Mouse (Mus musculus) thymus, adult 2 months (tissue): Measurements from ENCODE around the gene Mrpl51. TPM values are rescaled to one million over a fixed set of nuclear protein-coding genes. Genes with fewer than 3 reads are reported as not detected.
"Not testable (repeated sequence)": the region's sequence is repeated elsewhere in the genome, so short reads cannot be mapped to it uniquely, and the experiment has no call there.

ENCODE experiments used
- DNase-seq: peaks from one replicate; pipeline ENCODE4 v3.0.0; 2021
- H3K27ac ChIP-seq: fragments of 200-500 bp; 2 replicates; pipeline ENCODE4 v1.5.1; 2012; ENCODE audit warnings: low read length, control low read depth; ENCODE audit not compliant: control insufficient read depth, insufficient read depth
- H3K27me3 ChIP-seq: fragments of 200-500 bp; 2 replicates; pipeline ENCODE4 v1.6.1; 2012; ENCODE audit warnings: mild to moderate bottlenecking, low read length, moderate library complexity, mixed read lengths; ENCODE audit not compliant: control insufficient read depth, insufficient read depth
- H3K36me3 ChIP-seq: fragments of 200-500 bp; 2 replicates; pipeline ENCODE4 v1.6.1; 2012; ENCODE audit warnings: mild to moderate bottlenecking, low read length, moderate library complexity; ENCODE audit not compliant: control insufficient read depth, insufficient read depth
- H3K4me1 ChIP-seq: fragments of 200-500 bp; replicated peaks from 2 replicates; pipeline ENCODE4 v1.6.1; 2012; ENCODE audit warnings: low read length; ENCODE audit not compliant: control insufficient read depth, insufficient read depth
- H3K4me3 ChIP-seq: fragments of 200-500 bp; 2 replicates; pipeline ENCODE4 v1.5.1; 2012; ENCODE audit warnings: mild to moderate bottlenecking, low read length, control low read depth, moderate library complexity; ENCODE audit not compliant: control insufficient read depth, insufficient read depth
- CTCF ChIP-seq: fragments of 200-500 bp; IDR thresholded peaks from 2 replicates; pipeline ENCODE4 v1.5.1; 2012; ENCODE audit warnings: mild to moderate bottlenecking, control low read depth, low read length, moderate library complexity, borderline replicate concordance; ENCODE audit not compliant: control insufficient read depth, poor library complexity, insufficient read depth; ENCODE audit errors: extremely low read depth
- POLR2A ChIP-seq: fragments of 200-500 bp; IDR thresholded peaks from 2 replicates; pipeline ENCODE4 v1.6.1; 2012; ENCODE audit warnings: mild to moderate bottlenecking, low read length, control low read depth, moderate library complexity; ENCODE audit not compliant: control insufficient read depth, poor library complexity, insufficient read depth; ENCODE audit errors: extremely low read depth
- WGBS: fragments of 180-500 bp; shearing (Covaris S2); methylation state at CpG from one replicate; pipeline ENCODE4 v1.1.7; 2018; 5-methylcytosine and 5-hydroxymethylcytosine counted together
- polyA plus RNA-seq: library from polyadenylated mRNA; depleted of rRNA; stranded (reverse); fragments of >200 nt; gene quantifications from 2 replicates; pipeline ENCODE4 v1.2.3, GENCODE M21; 2012

Gene Mrpl51
- polyA plus RNA-seq, 1 experiment: 70.7 TPM

DNA sequence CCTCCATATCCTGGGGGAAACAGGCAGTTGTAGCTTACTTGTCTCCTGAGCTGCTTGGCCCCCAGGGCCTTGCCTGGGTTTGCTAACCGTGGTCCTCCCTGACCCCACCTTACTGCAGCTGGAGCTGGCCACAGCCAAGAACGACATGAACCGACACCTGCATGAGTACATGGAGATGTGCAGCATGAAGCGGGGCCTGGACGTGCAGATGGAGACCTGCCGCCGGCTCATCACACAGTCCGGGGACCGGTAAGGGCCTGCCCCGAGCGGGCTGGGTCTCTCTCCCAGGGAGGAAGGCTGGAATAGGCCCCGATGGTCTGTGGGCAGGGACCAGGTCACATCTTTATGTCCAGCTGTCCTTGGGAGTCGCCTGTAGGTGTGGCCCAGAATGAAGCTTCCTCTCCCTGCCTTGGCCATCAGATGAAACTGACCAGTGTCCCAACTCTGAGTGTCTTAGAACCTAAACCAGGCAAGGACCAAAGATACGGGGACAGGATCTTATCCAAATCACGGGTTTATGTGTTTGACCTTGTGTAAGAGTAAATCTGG, 32.6 kb upstream of the Mrpl51 start:
- H3K27me3 ChIP-seq: no peaks in the 10 kb centered on the region
- no peak overlapping the region for H3K27ac ChIP-seq
- WGBS: 94% methylated on average over 15 of the region's 15 CpGs
- H3K4me3 ChIP-seq: no peak overlapping the region
- DNase-seq: no peak
- peaks cover 5% of the 10 kb centered on the region for H3K4me1 ChIP-seq
- TF ChIP-seq CTCF (no peak), POLR2A (no peak)
- H3K36me3 ChIP-seq: peaks cover 33% of the 10 kb centered on the region

DNA sequence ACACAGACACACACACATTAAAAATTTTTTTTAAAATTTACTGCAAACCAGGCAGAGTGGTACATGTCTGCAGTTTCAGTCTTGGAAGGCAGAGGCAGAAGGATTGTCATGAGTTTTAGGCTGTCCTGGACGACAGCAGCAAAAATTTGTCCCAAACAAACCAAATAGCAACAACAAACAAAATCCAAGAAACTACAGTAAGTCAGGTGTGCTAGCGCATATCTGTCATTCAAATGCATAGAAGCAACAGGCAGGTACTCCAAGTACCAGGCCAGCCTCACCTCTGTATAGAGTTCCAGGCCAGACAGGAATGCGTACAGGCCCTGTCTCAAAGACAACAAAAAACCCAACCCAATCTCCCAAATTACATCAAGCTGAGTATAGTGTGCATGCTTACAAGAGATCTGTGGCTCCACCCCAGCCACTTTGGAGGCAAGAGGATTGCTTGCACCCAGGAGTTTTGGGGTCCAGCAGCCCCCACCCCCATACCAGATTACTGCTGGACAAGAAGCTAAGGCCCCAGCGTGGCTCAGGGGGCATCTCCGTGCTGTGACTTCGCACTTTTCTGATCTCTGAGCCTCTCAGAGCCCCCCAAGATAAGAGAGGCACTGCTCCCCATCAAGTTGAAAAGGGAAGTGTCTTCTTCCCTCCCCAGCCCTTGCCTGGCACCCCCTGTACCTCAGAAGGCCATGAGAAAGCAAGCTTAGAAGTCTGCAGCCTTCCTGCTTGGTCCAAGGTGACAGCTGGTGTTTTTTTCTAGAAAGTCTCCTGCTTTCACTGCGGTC, 31.6 kb upstream of the Mrpl51 start:
- H3K36me3 ChIP-seq: peaks cover 33% of the 10 kb centered on the region
- H3K27ac ChIP-seq: no peak overlapping the region
- DNase-seq: no peak
- H3K4me3 ChIP-seq: no peak overlapping the region
- 89% methylated on average over 7 of the region's 7 CpGs for WGBS
- H3K4me1 ChIP-seq: peaks cover 10% of the 10 kb centered on the region
- no peaks in the 10 kb centered on the region for H3K27me3 ChIP-seq
- TF ChIP-seq POLR2A (no peak), CTCF (no peak)

DNA sequence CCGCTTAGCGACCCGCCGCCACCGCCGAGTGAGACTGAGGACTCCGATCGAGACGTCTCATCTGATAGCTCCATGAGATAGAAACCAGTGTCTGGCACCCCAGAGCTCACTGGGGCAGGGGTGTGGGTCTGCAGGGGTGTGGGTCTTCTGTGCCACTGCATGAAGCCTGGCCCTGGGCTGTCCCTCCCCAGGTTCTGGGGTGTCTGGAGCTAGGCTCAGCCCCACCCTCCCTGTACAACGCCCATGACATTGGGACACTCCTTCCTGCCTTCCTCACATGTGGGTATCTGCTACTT, 31.1 kb upstream of the Mrpl51 start:
- 77% methylated on average over 10 of the region's 10 CpGs for WGBS
- no peak for TF ChIP-seq POLR2A
- TF ChIP-seq CTCF: no peak
- DNase-seq: no peak

DNA sequence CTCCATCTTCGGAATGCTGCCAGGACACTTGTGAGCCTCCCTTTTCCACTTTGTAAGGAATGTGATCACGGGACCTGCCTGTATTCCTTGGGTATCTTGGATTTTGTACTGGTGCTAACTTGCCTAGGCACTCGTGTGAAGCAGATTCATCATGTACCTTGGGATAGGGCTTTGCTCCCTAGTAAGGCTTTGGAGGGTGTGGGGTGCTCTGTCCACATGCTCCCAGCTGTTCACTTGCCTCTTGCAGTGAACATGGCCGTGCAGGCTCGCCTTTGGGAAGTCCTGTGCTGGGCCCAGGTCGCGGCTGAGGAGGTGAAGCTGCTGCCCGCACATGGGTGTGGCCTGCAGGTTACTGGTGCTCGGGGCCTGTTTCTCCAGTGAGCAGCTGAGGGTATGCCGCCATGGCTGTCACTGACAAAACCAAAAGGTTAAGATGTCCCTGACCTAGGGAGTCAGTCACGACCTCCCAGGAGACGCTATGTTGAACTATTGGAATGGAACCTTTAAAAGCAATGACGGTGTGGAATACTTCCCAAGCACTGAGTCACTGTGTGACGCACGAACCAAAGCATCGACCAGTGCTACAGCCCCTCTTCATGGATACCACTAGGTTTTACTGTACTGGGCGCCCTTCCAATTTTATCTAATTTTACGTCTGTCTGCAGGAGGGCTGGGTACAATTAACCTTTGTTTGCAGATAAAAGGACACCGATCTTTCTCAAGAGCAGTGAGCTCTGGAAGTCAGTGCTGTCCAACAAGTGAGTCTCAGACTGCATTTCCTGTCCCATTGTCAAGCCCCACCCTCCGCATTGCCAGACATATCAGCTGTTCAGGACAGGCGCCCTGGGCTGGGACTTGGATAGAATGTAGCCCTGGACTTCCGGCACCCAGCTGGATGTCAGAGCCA, 30.5 kb upstream of the Mrpl51 start:
- TF ChIP-seq CTCF (no peak), POLR2A (no peak)
- H3K27me3 ChIP-seq: no peaks in the 10 kb centered on the region
- WGBS: 86% methylated on average over 22 of the region's 22 CpGs
- H3K4me1 ChIP-seq: peaks cover 15% of the 10 kb centered on the region
- DNase-seq: no peak
- H3K36me3 ChIP-seq: peaks cover 33% of the 10 kb centered on the region
- H3K27ac ChIP-seq: no peak overlapping the region
- H3K4me3 ChIP-seq: no peak overlapping the region

More for the DNA sequence above, 31.1 kb upstream of the Mrpl51 start:
- Histone ChIP-seq H3K4me1 (peaks cover 10% of the 10 kb centered on the region), H3K27me3 (no peaks in the 10 kb centered on the region), H3K36me3 (peaks cover 33% of the 10 kb centered on the region), H3K4me3 (no peak overlapping the region), H3K27ac (no peak overlapping the region)

DNA sequence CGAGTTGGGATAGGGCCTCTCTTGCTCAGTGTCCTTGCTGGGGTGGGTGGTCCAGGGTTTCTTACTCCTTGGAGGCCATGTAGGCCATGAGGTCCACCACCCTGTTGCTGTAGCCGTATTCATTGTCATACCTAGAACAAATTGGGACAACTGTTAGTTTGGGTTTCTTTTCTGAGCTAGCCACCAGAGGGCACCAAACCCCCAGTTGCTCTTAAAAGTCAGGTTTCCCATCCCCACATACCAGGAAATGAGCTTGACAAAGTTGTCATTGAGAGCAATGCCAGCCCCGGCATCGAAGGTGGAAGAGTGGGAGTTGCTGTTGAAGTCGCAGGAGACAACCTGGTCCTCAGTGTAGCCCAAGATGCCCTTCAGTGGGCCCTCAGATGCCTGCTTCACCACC, 29.6 kb upstream of the Mrpl51 start:
- H3K4me3 ChIP-seq: not testable (repeated sequence)

DNA sequence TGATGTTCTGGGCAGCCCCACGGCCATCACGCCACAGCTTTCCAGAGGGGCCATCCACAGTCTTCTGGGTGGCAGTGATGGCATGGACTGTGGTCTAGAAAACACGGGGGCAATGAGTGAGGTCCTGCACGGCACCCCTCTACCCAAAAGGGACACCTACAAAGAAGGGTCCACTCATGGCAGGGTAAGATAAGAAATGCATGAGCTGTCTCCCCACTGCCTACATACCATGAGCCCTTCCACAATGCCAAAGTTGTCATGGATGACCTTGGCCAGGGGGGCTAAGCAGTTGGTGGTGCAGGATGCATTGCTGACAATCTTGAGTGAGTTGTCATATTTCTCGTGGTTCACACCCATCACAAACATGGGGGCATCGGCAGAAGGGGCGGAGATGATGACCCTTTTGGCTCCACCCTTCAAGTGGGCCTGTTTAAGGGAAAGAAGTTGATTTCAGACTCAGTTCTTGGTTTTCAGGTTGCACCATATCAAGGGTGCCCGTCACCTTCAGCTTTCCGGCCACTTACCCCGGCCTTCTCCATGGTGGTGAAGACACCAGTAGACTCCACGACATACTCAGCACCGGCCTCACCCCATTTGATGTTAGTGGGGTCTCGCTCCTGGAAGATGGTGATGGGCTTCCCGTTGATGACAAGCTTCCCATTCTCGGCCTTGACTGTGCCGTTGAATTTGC, 28.8 kb upstream of the Mrpl51 start:
- not testable (repeated sequence) for H3K27ac ChIP-seq, DNase-seq, H3K4me3 ChIP-seq, H3K27me3 ChIP-seq
- Histone ChIP-seq H3K36me3 (peaks cover 29% of the 10 kb centered on the region), H3K4me1 (peaks cover 22% of the 10 kb centered on the region)
- WGBS: 88% methylated on average over 13 of the region's 16 CpGs

More for the DNA sequence above, 29.6 kb upstream of the Mrpl51 start:
- H3K27ac ChIP-seq, H3K27me3 ChIP-seq: not testable (repeated sequence)
- H3K4me1 ChIP-seq: peaks cover 19% of the 10 kb centered on the region
- 29% methylated on average over 4 of the region's 5 CpGs for WGBS
- peak; percentile 79 for DNase-seq
- H3K36me3 ChIP-seq: peaks cover 33% of the 10 kb centered on the region
